Mouse (Mus musculus): Measurements from ENCODE around the gene Copb1.

Copb1 gene

DNA sequence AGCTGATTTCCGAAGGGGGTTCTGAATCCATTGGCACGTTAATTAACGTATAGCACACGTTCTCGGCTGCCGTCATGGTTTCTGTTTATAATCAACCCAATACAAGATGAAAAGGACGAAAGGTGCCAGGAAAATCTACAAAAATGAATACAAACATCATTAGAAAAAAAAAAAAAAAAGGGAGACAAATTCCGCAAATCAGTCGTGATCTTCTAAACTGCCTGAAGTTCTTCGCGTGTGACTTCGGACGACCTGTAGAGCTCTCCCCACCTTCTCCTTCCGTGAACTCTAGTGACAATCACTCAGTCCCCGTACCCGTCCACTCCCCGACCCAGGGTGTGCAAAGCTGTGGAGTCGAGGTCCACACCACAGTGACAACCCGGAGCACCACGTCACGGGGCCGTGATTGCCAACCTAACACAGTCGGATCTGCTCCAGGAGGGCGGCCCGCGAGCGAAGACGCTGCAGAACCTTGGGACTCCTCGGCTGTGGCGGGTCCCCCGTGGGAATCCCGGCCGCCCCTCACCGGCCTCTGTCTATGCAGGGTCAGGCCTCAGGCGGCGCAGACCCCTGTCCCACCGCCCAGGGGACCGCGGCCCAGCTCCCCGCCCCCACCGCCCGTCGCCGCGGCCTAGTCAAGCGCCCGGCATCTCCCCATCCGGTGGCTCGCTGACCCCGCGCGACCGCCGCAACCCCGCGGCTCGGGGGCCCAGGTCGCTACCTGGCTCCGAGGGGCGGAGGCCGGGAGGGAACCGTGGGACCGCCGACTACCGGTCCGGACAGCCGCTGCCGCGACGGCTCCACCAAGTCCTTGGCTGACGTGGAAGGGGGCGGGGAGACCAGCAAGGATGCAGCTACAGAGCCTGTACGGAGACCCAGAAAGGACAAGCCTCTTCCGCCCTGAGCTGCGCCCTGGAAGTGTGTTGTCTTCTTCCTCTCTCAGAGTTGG, at the start of gene Copb1:
Gene Copb1 (minus strand): TSS at position 827 of the 949 bp plus-strand sequence.
- peak; percentile 87 for DNase-seq (ENCODE audit: low read depth, low spot score)

DNA sequence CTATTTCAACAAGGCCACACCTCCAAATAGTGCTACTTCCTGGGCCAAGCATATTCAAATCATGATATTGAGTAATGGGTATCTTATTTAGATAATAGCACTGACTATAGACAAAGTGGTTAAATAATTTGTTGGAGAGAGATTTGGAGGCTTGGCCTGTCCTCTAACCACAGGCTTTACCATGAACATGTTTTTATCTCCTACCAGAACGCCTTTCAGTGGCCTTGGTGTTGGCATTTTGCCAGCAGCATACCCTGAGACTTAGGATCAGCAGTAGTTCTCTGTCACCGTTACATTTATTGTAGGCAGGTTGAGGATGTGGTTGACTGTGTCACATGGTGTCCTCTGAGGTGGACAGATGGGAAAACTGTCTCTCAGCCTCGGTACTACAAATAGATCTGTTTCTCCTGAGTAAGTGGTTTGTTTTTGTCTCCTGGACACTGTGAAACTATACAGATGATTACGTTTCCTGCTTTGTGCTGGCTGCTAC, 46.8 kb upstream of the Copb1 start:
- DNase-seq (ENCODE audit: low read depth, low spot score), result no peak

DNA sequence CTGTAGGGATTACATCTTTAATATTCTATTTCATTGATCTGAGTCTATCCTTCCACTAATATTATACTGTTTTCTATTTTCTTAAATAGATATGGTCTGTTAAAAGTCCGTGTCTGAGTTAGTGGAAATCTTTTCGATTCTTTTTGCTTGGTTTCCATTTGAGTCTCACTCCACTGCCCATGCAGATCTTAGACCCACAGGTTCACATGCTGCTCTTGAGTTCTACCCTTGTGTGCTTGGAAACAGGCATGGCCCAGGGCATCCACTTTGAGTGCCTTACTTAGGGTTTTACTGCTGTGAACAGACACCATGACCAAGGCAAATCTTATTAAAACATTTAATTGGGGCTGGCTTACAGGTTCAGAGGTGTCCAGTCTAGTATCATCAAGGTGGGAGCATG, 46.3 kb upstream of the Copb1 start:
- no peak for DNase-seq (ENCODE audit: low read depth, low spot score)

DNA sequence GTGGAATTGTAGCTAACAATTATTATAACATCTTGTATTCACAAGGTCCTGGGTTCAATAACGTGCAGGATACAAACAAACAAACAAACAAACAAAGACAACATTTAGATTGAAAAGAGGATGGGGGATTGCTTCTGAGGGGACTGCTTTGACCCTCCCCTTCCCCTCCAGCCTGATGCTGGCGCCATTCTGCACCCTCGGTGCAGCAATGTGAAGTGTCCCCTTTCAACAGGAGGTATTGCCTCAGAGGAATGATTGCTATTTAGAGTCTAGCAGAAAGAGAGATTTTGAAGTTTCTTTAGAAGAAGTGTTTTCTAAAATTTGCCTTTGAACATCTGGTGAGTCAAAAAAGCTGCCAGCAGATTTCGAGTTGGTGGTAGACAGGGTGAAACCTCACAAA, 44.7 kb upstream of the Copb1 start:
- no peak for DNase-seq (ENCODE audit: low read depth, low spot score)

DNA sequence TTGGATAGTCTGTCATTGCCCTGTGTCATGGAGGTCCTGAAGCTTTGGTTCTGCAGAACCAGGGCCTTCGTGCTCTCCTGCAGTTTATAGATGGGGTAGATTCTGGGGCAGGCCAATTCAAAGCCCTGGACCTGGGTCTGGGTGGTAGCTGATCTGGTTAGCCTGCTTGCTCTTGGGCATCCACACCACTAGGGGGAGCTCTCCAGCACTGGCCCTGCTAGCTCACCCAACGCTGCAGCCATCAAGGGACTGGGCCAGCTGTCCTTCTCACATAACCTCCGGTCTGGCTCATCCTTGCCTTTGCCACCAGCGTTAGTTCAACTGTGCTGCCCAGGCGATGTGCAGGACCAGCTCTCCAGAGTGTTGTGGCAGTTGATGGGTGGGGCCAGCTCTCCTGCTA, 40.2 kb upstream of the Copb1 start:
- no peak for DNase-seq (ENCODE audit: low read depth, low spot score)

DNA sequence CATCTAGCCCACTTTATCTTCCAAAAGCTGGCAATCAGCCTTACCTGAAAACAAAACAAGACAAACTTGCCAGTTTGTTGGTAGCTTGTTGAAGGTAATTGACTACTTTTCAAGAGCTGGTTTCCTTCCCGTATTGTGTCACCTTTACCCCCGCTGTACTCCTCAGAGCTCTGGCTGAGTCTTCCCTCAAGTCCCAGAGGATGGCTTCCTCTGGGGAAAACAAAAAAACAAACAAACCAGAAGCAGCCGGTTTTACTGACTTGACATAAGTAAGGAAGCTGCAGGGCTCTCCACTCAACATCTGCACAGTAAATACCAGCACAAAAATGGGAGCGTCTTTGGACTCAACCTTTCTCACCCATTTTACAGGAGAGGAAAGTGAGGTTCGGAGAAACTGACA, 39.4 kb upstream of the Copb1 start:
- no peak for DNase-seq (ENCODE audit: low read depth, low spot score)

DNA sequence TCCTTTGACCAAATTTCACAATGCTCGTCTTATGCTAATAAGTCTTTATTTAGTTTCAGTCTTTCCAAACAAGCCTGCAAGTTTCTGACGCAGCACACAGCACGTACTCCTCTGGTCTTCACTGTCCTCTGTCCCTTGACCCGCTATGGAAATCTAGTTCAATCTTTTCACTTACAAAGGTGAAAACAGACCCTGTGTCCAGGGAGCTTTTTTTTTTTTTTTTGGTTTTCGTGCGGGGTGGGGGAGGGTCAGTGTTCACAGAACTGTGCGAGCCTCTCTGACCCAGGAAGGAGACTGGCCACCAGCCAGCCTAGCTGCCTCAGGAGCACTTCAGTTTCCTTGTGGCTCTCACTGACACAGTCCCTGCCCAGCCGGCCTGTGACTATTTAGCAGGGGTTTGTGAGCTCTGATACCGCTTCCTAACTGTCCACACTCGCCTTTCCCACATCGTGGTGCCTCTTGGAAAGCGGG, 38.0 kb upstream of the Copb1 start:
- DNase-seq (ENCODE audit: low read depth, low spot score), result no peak

DNA sequence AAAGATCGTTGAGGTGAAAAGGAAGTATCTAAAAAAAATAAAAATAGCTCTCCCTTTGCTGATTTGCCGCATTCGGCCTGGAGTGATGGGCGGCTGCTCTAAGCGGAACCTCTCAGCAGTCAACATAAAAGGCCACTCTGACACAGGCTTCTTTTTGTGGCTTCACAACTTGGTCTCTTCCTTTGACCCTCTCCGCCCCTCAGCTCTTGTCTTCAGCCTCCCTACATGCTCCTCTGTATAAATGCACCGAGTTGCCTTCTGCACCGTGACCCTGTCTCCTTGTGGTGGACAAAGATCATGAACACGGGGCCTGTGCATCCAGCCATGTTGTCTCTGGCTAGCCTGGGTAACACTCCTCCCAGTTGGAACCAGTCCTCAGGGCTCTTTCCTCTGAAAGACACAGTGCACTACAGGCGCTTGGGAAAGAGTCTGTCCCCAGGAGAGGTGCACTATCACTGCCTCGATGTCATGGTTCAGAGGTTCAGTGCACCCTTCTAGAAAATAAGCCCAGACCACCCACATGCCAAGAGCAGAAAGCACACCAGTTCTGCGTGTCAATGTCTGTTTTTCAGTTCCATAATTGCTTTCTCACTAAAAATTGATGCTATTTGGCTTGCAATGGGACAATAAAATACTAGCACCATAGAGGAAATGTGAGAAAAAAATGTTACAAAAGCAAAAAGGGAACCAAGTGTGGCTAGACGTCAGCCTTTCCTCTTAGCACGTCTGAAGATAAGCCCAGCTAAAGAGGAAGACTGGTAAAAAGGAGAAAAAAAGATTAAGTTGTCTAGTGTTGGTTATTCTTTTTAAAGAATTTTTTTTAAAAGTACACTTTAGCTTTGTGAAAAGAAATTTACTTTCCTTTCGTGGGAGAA, 37.2 kb upstream of the Copb1 start:
- DNase-seq (ENCODE audit: low read depth, low spot score), result no peak

DNA sequence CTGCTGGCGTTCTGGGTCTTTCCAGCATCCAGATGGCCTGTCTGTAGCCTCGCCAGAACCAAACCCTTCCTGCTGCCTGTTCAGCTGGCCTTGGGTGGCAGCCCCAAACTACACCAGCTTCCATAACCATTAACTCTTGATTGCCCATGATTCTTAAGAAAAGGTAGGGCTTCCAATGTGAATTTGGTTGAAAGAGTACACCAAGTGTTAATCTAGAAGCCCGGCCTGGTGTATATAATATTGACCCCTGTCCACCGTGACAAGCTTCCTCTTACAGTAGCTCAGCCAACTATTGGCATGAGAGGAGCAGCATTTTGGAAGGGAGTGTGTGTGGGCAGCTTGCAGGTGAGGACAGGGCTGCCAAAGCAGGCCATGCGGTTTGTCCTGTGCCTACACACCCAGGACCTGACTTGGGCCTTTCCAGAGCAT, 35.6 kb upstream of the Copb1 start:
- DNase-seq (ENCODE audit: low read depth, low spot score), result no peak

DNA sequence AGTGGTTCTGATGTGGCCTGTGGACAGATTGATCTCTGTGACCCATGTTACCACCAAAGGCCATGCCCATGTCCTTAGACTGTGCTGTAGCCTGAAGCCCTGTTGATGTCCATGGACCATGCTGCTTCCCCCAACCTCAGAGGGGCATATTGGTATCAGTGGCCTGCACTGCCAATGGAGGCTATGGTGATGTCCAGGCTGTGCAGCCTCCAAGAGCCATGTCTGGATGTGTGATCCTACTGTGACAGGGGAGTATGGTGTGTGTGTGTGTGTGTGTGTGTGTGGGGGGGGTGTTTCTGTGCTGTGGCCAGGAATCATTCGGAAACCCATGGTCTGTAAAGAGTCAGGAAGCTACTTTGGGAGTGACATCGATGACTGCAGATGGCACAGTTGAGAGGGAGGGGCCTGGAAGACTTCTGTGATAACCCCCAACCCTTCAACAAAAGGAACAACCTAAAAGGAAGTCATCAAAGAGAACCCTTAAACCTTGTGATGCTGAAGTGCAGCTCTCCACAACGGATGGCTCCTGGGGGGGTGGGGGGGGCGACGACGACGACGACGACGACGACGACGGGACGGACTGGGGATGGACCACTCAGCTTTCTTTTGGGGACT, 29.9 kb upstream of the Copb1 start:
- DNase-seq (ENCODE audit: low read depth, low spot score), result no peak

DNA sequence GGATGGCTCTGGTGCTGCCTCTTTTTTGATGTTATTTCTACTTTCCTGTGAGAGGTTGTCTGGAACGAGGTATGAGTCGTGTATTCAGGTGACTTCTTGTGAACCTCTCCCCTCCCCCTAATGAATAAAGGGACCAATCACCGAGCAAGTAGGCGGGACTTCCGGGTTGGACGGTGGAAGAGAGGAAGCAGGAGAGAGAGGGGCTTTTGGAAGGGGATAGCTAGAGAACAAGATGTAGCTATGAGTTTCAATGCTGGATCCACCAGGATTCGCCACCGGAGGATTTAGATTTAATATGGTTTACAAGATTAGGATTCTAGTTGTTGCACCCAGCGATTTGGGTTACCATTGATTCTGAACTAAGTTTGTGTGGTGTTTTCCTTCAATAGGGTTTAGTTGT, 28.5 kb upstream of the Copb1 start:
- DNase-seq (ENCODE audit: low read depth, low spot score), result no peak

DNA sequence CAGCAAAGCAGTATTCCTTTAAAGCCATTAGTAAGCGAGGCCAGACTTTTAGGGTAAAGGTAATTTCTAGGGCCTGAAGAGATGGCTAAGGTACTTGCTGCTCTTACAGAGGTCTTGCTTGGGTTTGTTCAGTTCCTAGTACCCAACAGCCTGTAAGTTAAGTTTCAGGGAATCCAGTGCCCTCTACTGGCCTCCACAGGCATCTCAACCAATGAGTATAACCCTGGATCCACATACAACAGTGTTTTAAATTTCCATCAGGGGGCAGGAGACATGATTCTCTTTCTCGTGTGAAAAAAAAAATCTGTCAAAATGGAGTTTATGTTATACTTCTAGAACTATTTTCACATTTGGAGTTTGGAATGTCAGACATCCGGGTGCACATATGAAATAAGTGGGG, 27.2 kb upstream of the Copb1 start:
- peak; percentile 47 for DNase-seq (ENCODE audit: low read depth, low spot score)

DNA sequence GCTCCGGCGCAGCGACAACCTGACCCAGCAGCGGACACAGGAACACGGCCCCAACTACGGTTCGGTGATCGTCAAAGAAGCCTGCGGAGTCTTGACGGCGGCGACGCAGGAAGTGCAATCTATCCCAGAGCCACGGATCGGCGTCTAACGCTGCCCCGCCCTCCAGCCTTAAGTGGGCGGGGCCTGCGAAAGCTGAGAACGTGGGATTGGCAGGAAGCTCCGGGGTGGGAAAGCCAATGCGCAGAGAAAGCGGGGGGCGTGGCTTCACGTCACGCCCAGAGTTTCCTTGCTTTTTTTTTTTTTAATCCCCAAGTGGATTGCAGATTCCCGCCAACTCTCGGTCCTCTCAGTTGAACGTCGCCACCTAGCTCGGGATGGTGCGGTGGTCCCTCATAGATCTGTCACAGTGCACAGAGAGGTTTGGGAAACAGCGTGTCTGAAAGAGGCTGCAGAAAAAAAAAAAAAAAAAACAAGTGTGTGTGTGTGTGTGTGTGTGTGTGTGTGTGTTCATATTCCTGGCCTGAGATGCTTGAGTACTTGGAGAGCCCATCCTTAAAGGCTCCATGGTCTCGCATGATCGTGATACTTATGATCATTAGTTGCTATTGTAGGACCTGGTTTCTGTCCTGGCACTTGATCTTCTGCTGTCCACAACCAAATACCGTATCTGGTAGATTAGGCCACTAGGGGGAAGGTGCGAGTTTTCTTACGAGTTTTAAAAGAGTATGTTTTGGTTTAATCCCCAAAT, 21.7 kb upstream of the Copb1 start, which contains the start of gene Psma1:
Gene Psma1 (minus strand): TSS at position 114 of the 748 bp plus-strand sequence.
- peak; percentile 100 for DNase-seq (ENCODE audit: low read depth, low spot score)

DNA sequence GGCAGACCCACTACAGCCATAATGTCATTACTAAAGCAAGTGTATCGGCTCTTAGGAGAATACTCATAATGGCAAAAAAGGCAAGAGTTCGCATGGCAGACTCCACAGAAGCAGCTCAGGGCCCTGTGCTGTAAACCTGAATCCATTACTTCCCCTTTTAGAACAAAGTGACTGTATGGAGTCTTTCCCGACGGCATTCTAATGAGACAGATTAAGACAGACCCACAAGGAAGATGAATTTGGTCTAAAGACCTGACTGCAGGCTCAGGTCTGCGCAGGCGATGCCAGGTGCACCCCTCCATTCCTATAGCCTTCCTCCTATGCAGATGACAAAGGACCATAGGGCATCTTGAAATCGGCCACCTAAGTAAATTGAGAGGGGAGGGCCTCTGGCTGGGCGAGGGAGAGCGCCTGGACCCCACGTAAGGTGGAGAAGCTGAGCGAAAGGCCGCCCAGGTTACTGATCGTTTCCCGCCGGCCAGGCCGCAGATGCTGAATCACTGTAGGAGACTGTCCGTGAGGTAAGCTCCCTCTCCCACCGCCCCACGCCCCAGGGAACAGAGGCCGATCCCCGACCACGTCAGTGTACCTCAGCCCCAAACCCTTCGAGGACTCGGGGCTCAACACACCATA, 21.0 kb upstream of the Copb1 start:
- no peak for DNase-seq (ENCODE audit: low read depth, low spot score)

DNA sequence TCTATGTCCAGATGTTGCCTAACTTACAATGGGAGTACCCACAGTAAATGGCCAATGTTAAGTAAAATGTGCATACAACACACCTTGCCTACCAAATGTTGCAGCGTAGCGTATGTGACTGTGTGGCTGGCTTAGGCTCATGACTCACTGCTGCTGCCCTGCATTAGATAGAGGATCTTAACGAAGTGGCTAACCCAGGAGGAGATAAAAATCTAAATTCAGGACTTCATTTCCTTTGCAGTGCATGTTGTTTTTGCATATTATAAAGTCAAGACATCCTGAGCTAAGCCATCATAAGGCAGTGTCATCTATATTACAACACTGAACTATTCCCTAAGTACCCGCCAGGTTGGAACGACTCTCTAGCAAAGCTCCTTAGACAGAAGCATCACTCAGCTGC, 13.9 kb upstream of the Copb1 start:
- no peak for DNase-seq (ENCODE audit: low read depth, low spot score)

DNA sequence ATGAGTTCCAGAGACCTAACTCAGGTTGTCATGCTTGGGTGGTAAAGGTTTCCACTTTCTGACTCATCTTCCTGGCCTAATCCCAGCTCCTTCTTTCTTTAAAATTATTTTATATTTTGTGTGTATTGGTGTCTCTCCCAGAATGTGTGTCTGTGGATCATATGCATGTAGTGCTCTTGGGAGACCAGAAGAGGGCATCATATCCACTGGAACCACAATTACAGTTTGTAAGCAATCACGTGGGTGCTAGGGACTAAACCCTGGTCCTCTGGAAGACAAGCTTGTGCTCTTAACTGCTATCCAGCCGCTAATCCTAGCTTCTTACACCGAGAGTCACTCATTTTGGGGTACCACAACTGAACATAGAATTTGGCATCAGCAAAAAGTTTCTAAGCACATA, 2.8 kb downstream of the Copb1 start:
- DNase-seq (ENCODE audit: low read depth, low spot score), result no peak

DNA sequence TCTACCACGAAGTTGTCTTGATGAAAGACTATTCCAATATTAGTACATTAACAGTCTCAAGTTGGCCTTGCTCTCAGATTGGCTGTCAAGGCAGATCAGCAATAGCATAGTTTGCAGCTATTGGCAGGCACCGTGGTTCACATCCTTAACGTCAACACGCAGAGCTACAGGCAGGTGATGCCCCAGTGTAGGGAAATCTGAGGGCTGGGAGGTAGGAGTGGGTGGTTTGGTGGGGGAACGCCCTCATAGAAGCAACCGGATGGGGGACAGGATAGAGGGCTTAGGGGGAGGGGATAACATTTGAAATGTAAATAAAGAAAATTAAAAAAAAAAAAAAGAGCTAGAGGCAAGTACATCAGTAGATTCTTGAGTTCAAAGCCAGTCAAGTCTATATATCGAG, 20.5 kb downstream of the Copb1 start:
- DNase-seq (ENCODE audit: low read depth, low spot score), result no peak

DNA sequence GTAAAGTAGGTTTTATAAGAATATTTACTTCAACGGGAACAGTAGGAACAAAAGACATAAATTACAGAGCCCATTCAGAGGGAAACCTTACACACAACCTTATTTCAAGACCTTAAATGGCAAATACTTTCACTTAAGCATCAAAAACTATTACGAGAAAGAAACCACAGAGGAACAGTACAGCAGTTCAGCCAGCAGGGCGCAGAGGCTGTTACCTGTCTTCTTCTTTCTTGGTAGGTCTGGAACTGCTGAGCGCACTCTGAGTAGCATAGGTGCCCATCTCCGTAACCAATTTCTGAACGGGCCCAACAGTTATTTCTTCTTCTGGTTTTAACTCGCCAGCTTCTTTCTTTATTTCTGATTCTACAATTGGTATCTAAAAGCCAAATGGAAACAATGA, 21.5 kb downstream of the Copb1 start:
- DNase-seq (ENCODE audit: low read depth, low spot score), result no peak

DNA sequence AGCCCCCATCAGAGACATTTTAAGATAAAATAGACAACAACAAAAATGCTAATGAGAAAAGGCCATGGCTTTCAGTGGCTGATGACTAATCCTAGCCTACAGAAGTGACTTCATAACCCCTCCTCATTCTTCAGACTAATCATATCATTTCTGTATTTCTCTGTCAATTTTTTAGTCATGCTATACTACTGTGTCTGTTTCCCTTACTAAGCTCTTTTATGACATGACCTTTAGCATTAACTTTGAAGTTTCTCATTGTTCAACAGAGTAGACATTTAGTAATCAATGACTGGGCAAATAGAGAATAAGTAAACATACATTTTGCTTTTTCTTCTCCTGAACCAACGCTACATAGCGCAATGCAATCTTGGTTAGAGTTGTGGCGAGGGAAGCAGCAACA, 22.7 kb downstream of the Copb1 start:
- DNase-seq (ENCODE audit: low read depth, low spot score), result no peak

DNA sequence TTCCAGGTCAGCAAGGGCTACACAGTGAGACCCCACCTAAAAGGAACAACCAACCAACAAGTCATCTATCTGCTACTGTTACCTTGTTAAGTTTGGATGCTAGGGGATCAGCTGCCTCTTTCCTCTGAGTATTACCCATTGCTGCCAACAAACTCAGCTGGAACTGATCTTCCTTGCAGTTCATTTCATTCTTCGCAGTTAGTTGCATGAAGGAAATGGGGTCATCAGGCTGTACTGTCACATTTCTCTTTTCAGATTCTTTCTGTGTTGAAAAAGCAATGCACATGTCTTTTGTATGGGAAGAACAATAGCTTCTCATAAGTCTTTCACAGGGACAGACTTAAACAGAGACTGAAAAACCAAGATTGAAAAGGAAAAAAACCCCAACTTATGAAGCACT, 28.0 kb downstream of the Copb1 start:
- DNase-seq (ENCODE audit: low read depth, low spot score), result no peak

DNA sequence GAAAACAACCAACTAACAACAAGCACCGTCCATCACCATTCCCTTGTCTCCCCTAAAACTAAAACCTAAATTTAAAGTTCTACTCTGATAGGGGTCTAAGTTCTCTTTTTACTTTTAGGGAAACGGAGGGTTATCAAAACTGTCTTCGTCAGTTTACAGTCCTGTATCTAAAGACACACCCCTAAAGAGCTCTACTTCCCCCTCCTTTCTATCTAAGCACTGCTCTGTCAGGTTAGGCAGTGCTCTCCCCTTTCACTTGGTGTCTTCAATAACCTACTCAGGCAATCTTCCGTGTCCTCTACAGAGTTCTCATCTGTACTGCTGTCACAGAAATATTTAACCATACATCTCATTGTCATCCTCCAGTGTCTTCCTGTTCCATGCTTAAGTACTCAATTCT, 34.1 kb downstream of the Copb1 start:
- DNase-seq (ENCODE audit: low read depth, low spot score), result no peak

All from mesoderm, embryonic 11.5 days (tissue).